Mouse (Mus musculus): ENCODE data around the gene 4930467E23Rik.
"Not testable (repeated sequence)": the region's sequence is repeated elsewhere in the genome, so short reads cannot be mapped to it uniquely, and the experiment has no call there.

Gene 4930467E23Rik

DNA sequence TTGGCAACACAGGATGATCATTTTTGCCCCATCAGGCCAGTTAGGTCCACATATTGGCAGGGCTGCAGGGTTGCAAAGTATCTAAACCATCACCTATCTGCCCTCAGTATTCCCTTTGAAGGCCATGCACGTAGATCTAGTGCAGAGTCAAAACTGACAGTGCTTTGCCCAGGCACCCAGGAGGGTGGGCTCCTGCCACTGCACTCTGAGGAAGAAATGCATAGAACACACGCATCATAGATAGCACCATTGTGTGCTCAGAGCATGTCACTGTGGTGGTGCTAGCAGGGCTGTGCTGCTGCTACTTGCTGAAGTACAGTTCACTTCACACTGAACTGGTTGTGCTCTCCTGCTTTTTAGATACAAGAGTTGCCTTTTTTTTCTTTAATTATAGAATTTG, at the start of gene 4930467E23Rik:
Gene 4930467E23Rik, plus strand, starts transcription at position 301 of the 400 bp plus-strand sequence.
- not testable (repeated sequence) for DNase-seq (ENCODE audit: low spot score)

DNA sequence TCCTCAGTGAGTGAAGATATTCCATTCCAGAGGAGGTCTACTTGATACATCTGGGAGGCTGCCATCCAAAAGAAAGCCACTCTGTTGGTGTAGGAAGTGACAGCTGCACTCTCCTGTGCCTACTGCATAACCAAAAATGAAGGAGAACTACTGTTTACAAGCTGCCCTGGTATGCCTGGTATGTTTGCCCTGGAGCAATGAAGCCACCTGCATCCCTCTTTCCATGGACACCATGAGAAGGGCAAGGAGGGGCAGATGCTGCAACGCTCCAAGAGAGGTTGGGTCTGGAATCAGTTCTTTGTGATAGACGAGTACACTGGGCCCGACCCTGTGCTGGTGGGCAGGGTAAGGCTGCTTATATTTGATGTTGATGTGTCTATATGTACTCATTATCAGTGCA, 47.1 kb upstream of the 4930467E23Rik start:
- not testable (repeated sequence) for DNase-seq (ENCODE audit: low spot score)

DNA sequence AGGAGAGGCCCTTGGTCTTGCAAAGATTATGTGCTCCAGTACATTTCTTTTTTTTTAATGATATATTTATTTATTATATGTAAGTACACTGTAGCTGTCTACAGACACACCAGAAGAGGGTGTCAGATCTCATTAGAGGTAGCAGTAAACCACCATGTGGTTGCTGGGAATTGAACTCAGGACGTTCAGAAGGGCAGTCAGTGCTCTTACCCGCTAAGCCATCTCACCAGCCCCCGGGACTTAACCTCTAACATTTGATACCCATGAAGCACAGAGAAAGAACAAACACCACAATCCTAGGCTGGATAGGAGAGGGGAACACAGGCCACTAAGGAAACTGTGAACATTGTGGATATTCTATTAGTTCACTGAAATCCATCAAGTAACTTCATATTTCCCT, 43.9 kb upstream of the 4930467E23Rik start:
- DNase-seq (ENCODE audit: low spot score), result not testable (repeated sequence)

DNA sequence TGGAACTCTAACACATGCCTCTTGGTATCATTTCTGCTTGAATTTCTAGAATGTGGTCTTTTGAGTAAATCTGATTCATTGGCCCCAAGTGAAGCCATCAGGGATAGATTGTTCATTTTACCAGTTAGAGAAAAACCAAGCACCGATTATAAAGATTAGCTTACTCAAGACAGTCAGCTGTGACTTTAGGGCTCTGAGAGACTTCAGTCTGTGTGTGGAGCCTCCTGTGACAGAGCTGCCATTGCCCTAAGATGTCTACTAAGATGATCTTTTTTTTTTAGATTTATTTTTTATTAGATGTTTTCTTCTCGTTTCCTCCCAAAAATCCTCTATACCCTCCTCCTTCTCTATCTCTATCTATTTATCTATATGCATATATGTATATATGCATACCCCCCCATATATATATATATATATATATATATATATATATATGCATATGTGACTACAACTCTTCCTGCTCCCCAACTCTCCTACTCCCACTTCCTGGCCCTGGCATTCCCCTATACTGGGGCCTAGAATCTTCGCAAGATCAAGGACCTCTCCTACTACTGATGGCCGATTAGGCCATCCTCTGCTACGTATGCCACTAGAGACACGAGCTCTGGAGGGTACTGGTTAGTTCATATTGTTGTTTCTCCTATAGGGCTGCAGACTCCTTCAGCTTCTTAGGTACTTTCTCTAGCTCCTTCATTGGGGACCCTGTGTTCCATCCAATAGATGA, 40.4 kb upstream of the 4930467E23Rik start:
- not testable (repeated sequence) for DNase-seq (ENCODE audit: low spot score)

DNA sequence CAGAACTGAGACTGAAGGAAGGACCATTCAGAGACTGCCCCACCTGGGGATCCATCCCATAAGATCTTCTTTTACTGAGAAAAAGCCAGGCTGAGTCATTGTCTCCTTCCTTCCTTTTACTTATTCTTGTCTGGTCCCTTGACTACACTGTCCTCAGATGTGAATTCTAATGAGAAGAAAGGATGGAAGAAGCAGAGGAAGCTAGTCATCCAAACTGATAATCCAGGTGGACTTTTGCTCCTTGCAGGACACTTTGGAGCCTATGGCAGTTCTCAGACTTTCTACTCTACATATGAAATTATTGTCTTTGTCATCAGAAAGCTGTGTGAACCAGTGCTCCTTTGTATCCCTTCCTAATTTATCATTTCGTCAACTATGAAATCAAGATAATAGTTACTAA, 39.6 kb upstream of the 4930467E23Rik start:
- DNase-seq (ENCODE audit: low spot score), result not testable (repeated sequence)

DNA sequence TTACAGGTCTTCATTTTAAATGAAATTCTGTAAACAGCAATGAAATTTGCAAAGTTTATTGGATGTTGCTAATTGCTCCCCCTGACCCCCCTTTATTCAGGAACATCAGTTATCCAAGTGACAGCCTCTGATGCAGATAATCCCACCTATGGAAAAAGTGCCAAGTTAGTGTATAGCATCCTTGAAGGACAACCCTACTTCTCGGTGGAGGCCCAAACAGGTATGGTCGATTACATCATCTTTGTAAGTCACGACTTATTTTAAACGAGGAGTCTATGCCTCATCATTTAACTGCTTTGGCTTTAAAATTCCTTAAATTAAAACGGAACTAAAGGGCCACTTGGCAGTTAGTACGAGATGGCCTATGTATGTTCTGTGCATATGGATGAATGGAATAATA, 38.0 kb upstream of the 4930467E23Rik start:
- DNase-seq (ENCODE audit: low spot score), result not testable (repeated sequence)

DNA sequence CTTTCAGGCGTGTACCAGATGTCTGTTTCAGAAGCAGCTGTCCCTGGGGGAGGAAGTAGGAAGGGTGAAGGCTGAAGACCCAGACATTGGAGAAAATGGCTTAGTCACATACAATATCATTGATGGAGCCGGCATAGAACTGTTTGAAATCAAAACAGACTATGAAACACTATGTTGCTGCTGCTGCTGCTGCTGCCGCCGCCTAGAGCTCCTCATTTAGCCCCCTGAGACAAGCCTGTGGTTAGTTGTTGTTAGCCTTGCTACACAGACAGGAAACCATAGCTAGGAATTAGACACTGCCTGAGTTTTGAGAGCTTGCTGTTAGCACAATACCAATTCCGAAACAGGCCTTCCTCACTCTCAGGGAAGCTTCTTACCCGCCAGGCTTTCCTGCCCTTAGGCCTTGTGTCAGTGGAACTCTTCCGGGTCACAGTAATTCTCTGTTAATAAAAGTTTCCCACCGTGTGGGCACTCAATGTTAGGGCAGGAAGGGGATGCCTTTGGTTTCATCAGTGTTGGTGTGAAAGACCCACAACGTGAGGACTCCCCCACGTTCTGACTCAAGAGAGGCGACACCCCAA, 31.8 kb upstream of the 4930467E23Rik start:
- DNase-seq (ENCODE audit: low spot score), result not testable (repeated sequence)

DNA sequence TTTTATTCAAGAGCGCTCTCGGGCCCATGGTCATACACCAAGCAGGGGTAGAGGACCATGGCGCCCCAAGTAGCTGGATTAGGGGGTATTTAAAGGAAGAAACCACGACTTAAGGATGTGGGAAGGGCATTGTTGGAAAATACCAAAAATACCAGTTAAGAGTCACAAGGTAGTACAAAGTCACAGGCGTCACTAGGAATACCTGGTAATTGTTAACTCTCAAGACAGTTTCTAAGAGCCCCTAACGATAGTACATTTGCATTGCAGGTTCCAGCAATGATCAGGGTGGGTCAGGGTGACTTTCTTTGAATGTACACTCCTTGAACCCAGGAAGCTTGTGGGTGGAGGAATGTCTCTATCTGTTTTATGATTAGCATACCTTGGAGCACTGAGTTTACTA, 31.3 kb upstream of the 4930467E23Rik start:
- not testable (repeated sequence) for DNase-seq (ENCODE audit: low spot score)

DNA sequence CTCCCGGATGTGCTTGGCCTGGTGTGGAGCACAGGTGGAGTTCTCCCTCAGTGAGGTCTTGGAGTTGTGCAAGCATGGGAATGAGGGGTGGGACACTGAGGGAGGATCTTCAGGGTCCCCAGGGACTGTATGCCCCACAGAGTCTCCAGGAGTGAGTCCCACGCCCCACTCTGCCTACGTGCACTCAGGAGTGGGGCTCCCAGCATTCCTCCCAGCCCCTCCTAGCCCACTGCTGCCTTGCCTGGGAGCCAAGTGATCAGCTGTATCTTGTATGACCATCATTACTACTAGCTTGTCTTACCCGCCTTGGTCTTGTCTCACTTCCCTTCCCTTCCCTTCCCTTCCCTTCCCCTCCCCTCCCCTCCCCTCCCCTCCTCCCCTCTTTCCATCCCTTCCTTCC, 30.7 kb upstream of the 4930467E23Rik start:
- not testable (repeated sequence) for DNase-seq (ENCODE audit: low spot score)

DNA sequence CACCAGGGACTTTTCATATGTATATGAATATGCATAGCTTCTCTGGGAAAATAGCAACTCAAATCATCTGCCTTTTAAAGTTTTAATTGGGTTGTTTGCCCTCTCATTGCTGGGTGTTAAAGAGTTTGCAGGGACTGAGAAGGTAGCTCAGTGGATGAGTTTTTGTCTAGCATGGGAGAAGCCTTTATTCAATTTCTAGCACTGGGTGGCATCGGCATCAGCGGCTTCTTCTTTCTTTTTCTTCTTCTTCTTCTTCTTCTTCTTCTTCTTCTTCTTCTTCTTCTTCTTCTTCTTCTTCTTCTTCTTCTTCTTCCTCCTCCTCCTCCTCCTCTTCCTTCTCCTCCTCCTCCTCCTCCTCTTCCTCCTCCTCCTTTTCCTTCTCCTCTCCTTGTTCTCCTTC, 28.1 kb upstream of the 4930467E23Rik start:
- not testable (repeated sequence) for DNase-seq (ENCODE audit: low spot score)

DNA sequence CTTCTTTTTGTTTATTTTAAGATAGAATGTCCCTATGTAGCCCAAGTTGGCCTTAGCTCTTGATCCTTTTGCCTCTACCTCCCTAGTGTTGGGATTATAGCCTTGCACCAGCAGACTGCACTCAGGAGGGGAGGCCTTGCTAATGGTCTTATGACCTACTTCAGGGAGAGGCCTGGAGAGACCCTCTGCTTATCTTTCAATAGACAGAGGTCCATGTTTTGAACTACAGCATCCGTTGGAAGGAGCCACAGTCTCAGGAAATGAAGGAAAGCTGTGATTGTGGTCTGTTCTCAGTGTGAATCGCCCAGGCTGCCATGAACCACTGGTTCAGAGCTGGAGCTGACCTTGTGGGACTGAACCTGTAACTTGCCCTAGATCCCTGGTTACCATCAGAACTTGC, 27.1 kb upstream of the 4930467E23Rik start:
- DNase-seq (ENCODE audit: low spot score), result not testable (repeated sequence)

DNA sequence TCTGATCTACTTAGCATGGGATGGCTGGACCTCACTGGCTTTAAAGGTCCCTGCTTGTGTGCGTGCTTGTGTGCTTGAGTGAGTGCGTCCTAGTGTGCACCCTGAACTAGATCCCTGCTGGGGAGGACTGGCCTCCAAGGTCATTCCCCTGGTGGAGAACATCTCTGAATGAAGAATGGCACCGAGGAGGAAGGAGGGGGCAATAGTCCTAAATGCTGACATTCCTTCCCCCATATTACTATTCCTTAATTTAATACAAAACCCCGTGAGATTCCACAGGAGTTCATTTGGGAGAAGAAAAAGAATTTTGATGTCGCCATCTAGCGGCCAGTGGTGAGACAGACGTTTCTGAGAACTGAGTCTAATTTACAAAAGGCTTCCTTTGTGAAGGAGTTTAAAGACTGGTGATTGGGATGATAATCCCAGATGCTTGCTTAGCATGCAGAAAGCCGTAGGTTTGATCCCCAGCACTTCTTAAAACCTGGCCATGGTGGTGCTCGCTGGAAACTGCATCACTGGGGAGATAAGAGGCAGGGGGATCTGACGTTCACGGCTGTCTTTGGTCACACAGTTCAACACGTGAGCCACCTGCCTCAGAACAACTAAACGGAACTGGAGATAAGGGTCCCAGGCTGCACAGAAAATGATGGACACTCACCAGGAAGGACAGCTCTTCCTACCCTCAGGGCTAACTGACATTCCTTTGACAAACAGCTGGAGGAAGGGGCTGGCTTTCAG, 26.2 kb upstream of the 4930467E23Rik start:
- DNase-seq (ENCODE audit: low spot score), result peak; percentile 79

DNA sequence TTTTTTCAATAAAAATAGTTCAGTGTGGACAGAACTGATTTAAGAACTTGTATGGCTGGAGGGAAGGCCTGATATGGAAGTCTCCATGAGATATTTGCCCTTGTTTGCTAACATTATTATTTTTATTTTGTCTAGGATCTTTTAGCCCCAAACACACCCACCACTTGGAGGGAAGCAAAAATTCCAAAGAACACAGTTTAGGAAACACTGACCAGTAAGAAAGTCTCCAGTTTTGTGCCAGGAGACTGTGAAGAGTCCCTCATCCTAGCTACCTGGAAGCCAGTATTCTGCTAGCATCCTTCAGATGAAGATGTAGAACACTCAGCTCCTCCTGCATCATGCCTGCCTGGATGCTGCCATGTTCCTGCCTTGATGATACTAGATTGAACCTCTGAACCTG, 25.5 kb upstream of the 4930467E23Rik start:
- not testable (repeated sequence) for DNase-seq (ENCODE audit: low spot score)

DNA sequence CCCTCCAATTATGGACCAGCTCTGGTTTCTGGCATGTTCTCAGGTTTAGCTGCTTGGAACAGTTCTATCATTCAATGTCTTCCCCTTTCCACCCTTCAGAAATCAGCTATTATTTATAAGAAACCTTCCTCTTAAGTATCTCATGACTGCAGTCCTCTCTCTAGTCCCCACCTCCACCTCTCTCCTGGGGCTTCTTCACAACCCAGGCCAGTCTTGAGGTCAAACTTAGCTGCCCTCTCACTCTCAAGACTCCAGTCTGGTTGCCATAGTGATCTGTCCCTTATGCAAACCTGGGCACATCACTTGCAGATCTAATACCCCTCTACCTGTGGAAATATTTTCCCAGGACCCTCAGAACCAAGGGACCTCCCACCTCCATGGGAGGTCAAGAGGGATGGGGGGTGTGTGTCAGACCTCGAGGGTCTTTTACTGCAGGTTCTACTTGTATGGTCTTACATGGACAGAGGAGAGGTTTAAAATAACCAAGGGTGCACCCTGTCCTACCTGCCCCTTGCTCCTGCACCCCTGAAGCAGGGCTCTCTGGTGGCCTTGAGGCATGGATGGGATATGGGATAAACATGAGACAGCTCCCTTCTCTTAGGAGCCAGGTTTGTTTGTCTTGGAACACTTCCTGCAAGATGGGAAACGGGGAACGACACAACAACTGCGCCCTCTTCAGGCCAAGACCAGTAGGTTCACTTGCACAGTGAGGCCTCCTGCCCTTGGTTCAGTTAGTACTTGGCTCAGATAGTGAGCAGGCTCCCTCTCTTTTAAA, 24.7 kb upstream of the 4930467E23Rik start:
- DNase-seq (ENCODE audit: low spot score), result not testable (repeated sequence)

DNA sequence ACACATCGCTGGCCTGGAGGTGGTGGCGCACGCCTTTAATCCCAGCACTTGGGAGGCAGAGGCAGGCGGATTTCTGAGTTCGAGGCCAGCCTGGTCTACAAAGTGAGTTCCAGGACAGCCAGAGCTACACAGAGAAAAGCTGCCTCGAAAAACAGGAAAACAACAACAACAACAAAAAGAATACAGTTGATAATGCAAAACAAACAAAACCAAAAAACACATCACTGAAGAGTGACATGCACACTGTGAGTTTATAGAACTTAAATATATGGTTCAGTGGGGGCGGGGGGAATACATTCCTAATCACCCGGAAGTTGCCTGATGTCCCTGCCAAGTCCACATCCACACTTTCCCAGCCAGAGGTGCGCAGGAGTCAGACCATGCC, 24.2 kb upstream of the 4930467E23Rik start:
- not testable (repeated sequence) for DNase-seq (ENCODE audit: low spot score)

DNA sequence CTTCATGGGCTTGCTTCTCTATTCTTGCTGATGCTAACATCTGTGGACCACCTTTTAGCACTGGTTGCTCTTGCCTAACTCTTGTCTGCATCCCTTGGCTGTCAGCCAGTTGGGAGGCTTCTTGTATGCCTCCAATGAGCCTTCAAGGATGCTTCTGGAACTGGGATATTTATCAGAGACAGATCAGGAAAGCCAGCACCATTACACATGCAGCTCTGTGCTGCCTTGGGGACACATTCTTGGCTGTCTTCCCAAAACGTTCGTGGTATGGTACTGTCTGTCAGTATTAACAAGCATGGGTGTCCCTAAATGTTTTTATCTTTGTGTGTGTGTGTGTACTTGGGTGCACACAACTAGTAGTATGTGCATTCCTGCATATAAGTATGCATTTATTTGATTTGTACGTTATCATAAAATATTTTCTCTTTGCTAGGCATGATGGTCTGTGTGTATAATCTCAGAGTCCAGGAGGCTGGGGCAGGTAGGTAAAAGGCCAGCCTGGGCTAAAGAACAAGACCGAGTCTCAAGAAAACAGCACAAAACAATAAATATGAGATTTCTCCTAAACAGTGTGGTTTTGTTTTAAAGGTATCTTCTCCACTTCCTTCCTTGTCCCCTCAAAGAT, 23.2 kb upstream of the 4930467E23Rik start:
- not testable (repeated sequence) for DNase-seq (ENCODE audit: low spot score)

DNA sequence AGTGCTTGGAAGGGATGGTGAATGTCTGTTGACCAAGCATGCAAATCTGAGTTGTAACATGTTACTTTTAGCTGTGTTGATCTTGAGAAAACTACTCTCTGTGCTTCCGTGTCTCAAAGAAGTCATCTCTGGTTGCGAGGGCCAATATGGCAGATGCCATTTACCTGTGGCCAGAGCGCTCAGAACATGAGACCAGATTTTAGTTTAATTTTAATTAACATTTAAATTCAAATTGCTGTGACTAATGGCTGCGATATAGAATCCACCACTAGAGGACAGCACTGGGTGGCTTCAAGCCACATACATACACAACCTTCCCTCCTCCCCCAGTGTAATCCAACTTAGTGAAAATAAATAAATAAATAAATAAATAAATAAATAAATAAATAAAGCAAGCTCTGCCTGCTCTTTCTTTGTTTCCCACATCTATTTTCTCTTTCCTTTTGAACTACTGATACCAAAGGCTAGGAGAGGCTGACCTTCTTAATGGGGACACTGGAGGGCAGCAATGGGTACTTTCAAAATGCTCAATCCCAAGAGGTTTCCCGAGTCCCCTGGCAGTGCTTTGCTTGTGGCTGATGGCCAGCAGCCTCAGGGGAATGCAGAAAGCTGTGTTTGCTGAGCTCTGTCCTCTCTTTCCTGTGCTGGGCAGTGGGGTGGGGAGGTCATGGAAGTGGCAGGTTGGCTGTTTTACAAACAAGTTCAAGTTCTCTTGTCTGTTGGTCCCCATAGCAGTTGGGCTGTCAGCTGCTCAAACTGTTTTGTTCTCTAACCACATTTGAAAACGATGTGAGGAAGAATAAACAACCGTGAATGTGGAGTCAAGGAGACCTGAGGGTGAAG, 22.2 kb upstream of the 4930467E23Rik start:
- DNase-seq (ENCODE audit: low spot score), result peak; percentile 82

DNA sequence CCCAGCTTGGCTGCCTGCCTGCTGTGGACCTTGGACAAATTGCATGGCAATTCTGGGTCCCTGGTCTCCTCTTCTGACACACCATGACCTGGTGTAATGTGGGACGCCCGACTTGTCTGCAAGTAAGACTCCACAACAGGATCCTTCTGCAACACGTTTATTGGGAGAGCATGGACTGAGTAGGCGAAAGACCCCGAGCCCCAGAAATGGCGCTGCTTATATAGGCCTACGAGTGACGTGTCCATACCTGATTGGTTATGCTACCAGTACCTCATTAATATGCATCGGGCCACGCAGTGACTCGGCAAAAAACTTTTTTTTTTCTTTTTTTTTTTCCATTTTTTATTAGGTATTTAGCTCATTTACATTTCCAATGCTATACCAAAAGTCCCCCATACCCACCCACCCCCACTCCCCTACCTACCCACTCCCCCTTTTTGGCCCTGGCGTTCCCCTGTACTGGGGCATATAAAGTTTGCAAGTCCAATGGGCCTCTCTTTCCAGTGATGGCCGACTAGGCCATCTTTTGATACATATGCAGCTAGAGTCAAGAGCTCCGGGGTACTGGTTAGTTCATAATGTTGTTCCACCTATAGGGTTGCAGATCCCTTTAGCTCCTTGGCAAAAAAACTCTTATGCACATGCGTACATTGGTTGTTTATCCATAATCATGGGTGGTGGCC, 21.5 kb upstream of the 4930467E23Rik start:
- not testable (repeated sequence) for DNase-seq (ENCODE audit: low spot score)

DNA sequence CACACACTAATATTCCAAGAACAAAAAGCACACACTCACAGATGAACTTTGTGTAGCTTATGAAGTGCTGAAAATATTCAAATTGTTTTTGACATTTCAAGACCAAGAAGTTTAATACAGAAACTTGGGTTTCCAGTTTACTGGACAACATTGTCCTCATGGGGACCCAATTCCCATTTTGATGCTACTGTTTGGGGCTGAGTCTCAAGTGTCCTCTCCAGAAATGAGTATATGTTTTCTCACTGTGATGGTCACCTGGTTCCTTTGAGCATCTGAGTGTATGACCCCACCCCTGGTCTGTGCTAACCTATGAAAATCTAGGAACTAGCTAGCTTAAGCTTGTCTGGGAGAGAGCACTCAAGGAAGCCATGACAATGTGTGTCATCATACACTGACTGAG, 20.4 kb upstream of the 4930467E23Rik start:
- not testable (repeated sequence) for DNase-seq (ENCODE audit: low spot score)

DNA sequence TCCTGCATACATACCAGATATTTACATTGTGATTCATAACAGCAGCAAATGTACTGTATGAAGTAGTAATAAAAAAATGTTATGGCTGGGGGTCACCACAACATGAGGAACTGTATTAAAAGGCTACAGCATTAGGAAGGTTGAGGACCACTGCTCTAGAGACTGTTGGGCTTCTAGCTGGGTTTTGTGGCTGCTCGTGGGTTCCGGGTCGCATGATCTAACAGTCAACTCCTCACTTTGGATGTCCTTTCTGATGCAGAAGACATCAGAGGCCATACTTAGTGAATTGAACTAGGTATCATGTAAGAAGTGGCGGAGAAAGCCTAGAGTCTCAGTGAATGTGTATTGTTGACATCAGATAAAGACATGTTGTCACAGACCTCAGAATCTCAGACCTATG, 19.9 kb upstream of the 4930467E23Rik start:
- not testable (repeated sequence) for DNase-seq (ENCODE audit: low spot score)
